Mouse (Mus musculus) adrenal gland, adult 18-20 months (tissue): ENCODE results near the gene Tctn3. TPM values are rescaled to one million over a fixed set of nuclear protein-coding genes. Genes with fewer than 3 reads are reported as not detected.
"Not testable (repeated sequence)": the region's sequence is repeated elsewhere in the genome, so short reads cannot be mapped to it uniquely, and the experiment has no call there.

ENCODE experiments used
- DNase-seq, 2 experiments: peaks; one replicate each; pipeline ENCODE4 v3.0.0; 2021 to 2022; ENCODE audit warnings: low spot score in 2 of 2
- total RNA-seq, 2 experiments: library from RNA; stranded (reverse); gene quantifications; 1 replicate in 1 of 2; 2 replicates in 1 of 2; pipeline ENCODE4 v1.2.3; 2021

Gene Tctn3
- total RNA-seq, 2 experiments from 2014 or later = 4.6 to 5.2 TPM

DNA sequence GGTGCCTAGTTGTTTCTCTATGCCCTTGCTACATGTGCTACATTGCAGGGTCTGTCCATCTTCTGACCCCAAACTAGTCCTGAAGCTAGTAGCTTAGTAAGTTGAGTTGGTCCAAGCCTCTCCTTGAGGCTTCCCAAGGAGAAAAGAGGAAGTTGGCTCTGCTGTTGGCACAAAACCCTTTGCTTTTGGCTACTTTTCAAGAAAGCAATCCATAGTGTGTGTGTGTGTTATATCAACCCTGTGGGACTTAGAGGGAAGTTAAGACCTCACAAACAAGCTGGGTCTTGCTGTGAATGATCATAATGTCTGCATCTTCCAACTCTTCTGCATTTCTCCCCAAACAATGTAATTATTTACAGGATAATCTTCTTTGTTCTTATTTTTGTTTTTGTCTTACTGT, 16.9 kb upstream of the Tctn3 start:
- no peak for DNase-seq

GRCm38 (mm10) chr19:40625935-40626334, 13.9 kb upstream of the Tctn3 start:
- no peak for DNase-seq

DNA sequence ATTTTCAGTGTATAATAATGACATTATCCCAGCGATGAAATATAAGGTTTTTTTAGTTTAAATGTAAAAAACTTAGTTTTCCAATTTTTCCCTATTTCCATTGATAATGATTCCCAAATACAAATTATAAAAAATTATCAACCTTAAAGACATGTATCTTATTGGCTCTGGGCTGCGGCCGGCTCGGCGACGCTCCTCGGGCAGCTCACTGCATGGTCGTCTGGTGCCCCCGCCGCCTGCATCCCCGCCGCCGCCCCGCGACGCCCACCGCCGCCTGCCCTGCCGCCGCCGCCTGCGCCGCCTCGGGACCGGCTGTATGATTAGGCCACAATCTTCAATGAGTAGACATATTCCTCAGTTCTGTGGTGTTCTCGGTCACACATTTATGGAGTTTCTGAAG, 9.6 kb upstream of the Tctn3 start:
- not testable (repeated sequence) for DNase-seq

DNA sequence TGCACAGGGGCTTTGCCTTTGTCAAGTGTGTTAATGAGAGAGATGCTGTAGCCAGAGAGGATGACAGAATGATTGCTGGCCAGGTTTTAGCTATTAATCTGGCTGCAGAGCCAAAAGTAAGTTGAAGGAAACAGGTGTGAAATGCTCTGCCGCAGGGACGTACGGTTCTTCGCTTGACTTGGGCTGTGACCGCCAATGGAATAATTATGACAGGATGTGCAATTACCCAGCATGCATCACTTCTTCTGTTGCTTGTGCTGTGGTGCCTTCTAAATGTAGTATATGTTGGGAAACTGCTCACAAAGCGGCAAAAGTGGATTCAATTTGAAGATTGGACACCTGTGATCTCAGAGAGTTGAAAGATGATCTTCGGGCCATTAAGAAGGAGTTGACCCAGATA, 4.0 kb upstream of the Tctn3 start:
- DNase-seq = no peak

DNA sequence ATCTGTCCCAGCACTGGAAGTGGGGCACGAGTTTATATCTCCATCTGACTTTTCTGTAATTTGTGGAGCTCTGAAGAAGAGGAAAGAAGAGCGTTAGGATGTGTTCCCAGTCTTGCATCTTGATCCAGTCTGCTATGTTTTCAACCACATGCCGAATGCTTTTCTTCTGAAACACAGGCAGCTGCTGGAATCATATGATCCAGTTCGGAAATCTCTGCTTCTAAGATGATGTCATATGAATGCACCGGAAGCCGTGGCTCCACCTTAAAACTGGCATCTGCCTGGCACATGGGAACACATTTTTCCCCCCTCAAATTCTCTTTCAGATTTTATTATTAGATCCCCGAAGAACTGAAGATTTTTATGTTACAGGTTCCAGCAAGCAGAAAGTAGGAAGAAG, 2.8 kb upstream of the Tctn3 start:
- DNase-seq = no peak

DNA sequence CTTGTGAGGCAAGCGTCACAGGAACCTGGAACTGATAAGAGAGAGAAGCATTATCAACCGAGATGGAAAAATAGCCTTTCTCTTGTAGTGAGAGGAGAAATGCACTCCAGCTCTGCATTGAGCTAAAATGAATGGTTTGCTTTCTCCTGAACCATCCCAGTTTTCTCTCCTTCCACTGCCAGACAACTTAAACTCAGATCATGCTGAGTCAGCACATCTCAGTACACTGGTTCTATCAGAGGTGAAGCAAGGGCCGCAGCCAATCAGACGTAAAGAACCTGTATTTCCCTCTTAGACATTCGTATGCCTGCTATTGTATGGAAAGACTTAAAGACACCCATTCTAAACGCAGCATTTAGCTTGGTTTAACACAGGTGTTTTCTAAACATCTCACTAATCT, 4.4 kb downstream of the Tctn3 start:
- DNase-seq = no peak

DNA sequence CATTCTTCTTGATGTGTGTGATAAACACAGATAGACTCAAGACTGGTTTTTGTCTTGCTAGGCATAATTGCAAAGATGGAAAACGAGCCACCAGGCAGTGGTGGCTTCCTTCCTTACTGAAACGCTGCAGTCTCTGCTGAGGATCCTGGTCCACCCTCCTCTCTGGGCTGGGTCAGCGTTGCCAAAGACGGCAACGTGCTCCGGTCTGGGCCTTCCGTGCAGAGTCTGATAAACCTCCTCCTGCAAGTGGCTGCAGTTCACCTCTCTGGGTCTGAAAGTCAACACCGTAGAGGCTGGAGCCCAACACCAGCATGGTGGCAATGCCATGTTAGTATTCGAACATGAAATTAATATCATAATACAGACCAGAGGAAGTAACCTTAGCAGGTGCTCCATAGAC, 6.8 kb downstream of the Tctn3 start:
- DNase-seq = no peak

GRCm38 (mm10) chr19:40601870-40602269, 10.2 kb downstream of the Tctn3 start:
- no peak for DNase-seq

GRCm38 (mm10) chr19:40600846-40601245, 11.2 kb downstream of the Tctn3 start:
- not testable (repeated sequence) for DNase-seq

DNA sequence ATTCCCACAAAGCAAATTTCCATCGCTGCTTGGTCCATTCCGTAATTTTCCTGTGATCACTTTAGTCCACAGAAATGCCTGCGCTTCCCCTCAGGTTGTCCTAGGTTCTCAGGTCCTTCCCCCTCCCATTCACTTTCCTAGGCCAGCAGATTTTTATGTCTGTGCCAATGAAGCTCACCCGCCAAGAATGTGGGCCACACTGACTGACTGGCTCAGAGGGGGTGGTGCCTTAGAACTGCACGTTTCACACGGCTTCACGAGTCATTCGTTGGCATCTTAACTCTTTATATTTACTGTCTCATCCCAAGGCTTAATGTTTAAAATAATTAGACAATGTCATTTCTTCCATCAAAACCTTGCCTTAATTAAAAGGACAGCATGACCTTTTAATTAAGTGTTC, 16.2 kb downstream of the Tctn3 start:
- no peak for DNase-seq

GRCm38 (mm10) chr19:40595231-40595630, 16.8 kb downstream of the Tctn3 start:
- DNase-seq = no peak

- DNase-seq = no peak
Observed at GRCm38 (mm10) chr19:40589530-40589880, 22.5 kb downstream of the Tctn3 start.

DNA sequence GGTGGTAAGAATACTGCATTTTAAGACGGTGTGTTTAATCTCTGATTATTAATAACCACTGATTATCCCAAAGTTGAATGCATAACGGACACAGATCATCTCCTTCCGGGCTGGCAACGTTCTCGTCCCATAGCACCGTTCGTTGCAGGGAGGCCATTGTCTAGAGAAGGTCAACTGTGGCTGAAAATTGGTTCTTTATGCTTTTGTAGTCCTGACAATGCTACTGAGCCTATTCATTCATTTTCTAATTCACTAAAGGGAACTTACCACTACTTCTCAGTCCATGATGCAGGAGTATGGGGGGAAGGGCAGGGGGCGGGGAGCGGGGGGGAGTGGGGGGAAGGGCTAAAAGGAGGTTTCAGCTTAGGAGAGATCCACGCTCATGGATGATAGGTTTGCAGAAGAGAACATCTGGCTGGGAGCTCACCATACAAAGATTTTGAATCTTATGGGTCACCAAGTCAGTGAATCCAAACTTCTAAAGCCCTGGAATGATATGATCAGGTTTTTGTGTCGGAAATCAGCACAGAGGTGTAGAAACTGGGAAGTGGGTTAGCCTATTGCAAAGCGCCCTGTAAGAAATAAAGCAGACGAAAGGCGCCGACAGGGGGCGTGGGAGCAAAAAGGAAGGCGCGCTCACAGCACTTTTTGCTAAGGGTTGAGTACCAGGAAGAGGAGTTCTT, 23.0 kb downstream of the Tctn3 start:
- peak; percentile 80 to 88 for DNase-seq

DNA sequence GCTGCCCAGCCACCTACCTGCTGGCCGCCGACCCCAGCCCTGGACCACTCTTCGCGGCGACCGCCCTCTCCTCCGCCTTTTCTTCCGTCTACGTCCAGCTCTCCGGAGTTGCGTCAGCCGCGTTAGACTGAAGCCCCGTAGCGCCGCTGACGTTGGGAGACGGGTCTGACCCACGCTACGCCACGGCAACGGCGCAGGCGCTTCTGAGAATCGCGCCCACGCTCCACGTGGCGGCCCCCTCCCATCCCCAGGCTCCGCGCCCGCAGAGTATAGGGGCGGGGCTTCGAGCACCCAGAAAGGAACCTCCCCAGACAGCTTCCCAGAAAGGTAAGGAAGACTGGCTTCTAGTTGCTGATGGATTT, 23.8 kb downstream of the Tctn3 start, which contains the start of gene Aldh18a1:
Gene Aldh18a1 (minus strand): TSS at position 171 of the 362 bp plus-strand sequence.
- peak; percentile 94 to 97 for DNase-seq

DNA sequence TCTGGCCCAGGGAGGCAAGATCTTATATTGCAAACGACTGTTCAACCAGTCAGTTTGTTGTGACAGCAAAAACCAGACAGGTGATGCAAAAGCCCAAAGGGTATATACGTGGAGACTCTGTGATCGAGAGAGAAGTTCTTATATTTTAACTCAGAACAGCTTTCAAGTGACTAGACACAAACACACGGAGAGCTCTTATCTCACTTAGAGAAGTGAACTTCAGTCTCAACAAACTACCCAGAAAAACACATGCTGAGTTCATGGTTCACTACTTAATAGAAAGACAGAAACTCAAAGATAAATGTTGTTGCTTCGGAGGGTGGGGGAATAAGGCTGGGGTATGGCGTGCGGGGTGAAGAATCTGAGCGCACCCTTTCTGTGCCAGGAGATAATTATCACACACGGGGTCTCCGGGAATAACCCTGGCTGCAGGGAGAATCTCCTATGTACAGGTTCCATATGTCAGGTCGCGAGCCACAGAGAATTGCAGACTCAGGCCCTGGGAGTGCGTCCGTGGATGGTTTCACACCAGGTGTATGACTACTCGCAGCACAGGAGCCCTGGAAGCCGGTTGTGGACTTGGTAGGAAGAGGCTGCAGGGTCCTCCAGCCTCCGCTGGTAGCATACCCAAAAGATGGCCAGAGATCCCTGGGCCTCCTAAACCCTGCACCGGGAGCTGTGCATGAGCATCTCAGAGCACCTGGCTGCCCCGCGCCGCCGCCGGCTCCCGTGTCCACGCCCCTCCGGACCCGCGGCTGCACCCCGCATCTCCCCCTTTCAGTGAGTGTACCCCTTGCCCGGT, 24.3 kb downstream of the Tctn3 start:
- DNase-seq = no peak

DNA sequence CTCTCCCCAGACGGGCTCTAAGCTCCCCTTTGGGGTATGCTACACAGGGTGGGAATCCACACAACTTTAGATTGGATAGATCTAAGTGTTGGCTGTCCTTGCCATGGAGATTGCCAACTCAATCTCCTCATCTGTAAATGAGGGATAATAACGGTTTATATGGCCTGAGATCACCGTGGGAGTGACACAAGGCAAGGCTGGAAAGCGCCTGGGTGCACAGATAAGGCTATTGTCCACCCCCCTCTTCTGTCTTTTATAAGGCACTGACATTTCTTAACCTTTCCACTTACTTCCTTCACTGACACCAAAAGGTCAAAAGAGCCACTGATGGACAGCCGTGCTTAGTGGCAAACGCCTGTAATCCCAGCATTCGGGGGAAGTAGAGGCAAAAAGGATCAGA, 25.1 kb downstream of the Tctn3 start:
- no peak for DNase-seq

DNA sequence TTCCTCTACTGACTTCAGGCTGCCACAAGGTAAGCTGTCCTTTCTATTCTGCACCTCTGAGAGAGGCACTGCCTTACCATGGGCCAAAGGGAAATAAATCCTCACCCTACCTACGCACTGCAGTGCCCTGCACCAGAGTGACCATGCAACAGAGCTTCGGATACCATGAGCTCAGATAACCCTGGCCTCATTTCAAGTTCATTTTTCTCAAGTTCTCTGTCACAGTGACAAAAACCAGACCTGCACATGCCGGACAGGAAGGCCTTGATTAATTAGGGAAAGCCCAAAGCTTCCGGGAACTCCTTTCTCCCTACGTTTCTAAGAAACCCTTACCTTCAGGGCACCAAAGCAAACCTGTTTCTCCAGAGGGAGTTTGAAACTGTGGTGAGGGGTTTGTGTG, 30.4 kb downstream of the Tctn3 start:
- DNase-seq = no peak

- DNase-seq = no peak
Observed at GRCm38 (mm10) chr19:40580902-40581301, 31.1 kb downstream of the Tctn3 start.

- no peak for DNase-seq
Observed at GRCm38 (mm10) chr19:40575438-40575837, 36.6 kb downstream of the Tctn3 start.

- DNase-seq = peak; percentile 39 to 58
Observed at GRCm38 (mm10) chr19:40570726-40571125, 41.3 kb downstream of the Tctn3 start.

DNA sequence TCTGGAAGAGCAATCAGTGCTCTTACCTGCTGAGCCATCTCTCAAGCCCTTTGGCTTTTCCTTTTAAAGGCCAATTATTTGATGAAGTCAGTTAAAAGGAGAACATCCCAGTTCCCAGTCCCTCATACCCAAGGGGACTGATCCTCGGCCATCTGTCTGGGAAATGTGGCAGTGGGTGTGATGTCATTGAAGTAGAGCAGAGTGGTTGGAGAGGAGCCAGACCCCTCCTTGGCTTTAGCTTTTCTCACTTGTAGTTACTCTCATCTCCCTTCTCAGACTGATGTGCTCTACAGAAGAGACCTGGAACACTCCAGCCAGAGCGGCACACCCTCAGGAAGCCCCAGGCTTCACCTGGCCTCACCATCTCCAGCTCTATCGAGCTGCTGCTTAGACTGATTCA, 44.4 kb downstream of the Tctn3 start:
- DNase-seq = no peak

DNA sequence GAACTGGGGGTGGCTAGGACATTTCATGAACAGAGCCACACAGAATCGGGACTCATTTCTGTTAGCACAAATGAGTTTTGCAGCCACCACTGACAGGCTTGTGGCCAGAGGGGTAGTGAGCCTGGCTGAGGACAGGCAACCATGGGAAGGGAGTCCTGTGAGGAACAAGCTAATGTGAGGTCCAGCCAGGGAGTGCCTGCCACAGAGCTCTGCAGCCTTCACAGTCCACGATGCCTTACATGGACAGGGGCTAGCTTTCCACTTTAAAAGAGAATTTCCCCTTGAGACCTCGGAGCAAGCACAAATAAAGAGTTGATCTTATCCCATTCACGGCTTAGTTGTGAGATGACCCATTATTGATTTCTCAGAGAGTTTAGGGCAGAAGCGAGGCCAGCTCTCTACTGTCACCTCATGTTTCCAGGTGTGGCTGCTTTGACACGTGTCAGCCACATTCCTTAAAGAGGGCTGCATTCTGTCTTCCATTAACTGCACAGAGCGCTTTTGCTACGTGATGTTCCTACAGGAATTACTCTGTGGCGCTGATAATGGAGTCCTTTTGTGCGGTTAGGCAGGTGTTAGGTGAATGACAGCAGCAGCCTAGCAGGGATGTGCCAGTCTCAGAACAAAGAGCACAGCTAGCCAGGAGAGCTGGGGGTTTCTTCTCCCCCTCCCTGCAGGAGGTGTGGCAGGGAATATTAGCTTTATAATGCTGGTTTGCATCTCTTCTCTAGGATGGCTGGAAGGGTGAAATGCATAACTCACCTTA, 48.0 kb downstream of the Tctn3 start:
- DNase-seq = no peak
